Mouse (Mus musculus): Measurements from ENCODE around the gene Tspan12. TPM values are rescaled to one million over a fixed set of nuclear protein-coding genes. Genes with fewer than 3 reads are reported as not detected.
"Not testable (repeated sequence)": the region's sequence is repeated elsewhere in the genome, so short reads cannot be mapped to it uniquely, and the experiment has no call there.

Tspan12 gene
- polyA plus RNA-seq (2016; fragmentation: Nextera tagmentation; extraction: Ambion mirVana) = 67.3 and 67.5 TPM in 2 replicates

DNA sequence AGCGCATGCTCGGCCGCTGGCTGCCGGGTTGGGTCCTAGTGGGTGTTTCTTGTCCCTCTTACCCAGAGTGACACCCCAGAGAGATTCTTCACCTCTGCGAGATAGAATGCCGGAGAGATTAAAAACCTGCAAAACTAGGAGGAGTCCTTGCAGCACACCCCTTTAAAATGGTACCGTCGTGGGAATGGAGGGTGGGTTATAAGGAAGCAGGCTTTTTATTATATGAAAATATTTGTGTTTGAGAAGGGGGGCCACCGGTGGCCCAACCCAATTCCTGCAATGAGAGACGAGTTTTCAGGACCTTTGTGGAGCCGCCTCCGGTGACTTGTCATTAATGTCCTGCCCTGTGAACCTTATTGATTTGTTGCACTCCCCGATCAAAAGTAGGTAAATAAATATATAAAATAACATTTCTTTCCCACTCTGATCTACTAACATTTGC, at the start of gene Tspan12:
TSS of gene Tspan12 (minus strand) at position 172 of the 442 bp plus-strand sequence.
- Histone ChIP-seq H3K4me3 (peak within 1 kb of the TSS; percentile 85), H3K4me1 (peaks cover 6% of the 10 kb centered on the region), H3K27ac (peak within 1 kb of the TSS; percentile 96), H3K27me3 (ENCODE audit: insufficient read depth, poor library complexity, severe bottlenecking) (no peaks in the 10 kb centered on the region), H3K9me3 (no peaks in the 10 kb centered on the region), H3K36me3 (peaks cover 8% of the 10 kb centered on the region)
- DNase-seq (ENCODE audit: low spot score) = no peak
- 2% methylated on average over 13 of the region's 13 CpGs for WGBS

- no peak overlapping the region for H3K27ac ChIP-seq
- 66% methylated on average over 7 of the region's 7 CpGs for WGBS
- no peak overlapping the region for H3K4me3 ChIP-seq
- no peaks in the 10 kb centered on the region for H3K36me3 ChIP-seq
- peaks cover 4% of the 10 kb centered on the region; the same call in 1 of the 2 replicates for H3K4me1 ChIP-seq
- H3K9me3 ChIP-seq = no peaks in the 10 kb centered on the region
- H3K27me3 ChIP-seq (ENCODE audit: insufficient read depth, poor library complexity, severe bottlenecking) = no peaks in the 10 kb centered on the region
- DNase-seq (ENCODE audit: low spot score) = peak; percentile 74
Measured at GRCm38 (mm10) chr6:21894451-21894850, 42.1 kb upstream of the Tspan12 start.

DNA sequence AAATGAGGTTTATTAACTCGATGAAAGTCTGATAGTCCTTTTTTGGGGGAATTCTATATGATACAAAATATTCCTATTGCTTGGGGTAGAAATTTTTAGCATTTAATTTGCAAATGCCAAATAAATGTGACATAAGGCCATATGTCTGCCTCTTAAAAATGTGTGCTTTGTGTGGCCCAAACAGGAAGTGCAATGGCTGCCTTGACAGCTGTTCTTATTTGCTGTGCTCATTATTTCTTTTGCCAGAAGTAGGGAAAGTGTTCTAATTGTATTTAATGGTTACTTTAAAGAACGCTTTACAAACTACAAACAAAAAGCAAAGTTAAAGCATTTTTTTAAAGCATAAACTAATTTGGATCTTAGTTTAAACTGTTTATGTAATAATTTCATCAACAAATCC, 36.8 kb upstream of the Tspan12 start:
- Histone ChIP-seq H3K4me3 (no peak overlapping the region), H3K9me3 (no peaks in the 10 kb centered on the region), H3K36me3 (no peaks in the 10 kb centered on the region), H3K27ac (no peak overlapping the region), H3K27me3 (ENCODE audit: insufficient read depth, poor library complexity, severe bottlenecking) (no peaks in the 10 kb centered on the region), H3K4me1 (no peaks in the 10 kb centered on the region)
- 88% methylated on average over 2 of the region's 2 CpGs for WGBS
- no peak for DNase-seq (ENCODE audit: low spot score)

GRCm38 (mm10) chr6:21887971-21888370, 35.7 kb upstream of the Tspan12 start:
- H3K9me3 ChIP-seq; H3K4me3 ChIP-seq; H3K4me1 ChIP-seq; H3K27ac ChIP-seq; H3K36me3 ChIP-seq; DNase-seq (ENCODE audit: low spot score); H3K27me3 ChIP-seq (ENCODE audit: insufficient read depth, poor library complexity, severe bottlenecking): not testable (repeated sequence)

DNA sequence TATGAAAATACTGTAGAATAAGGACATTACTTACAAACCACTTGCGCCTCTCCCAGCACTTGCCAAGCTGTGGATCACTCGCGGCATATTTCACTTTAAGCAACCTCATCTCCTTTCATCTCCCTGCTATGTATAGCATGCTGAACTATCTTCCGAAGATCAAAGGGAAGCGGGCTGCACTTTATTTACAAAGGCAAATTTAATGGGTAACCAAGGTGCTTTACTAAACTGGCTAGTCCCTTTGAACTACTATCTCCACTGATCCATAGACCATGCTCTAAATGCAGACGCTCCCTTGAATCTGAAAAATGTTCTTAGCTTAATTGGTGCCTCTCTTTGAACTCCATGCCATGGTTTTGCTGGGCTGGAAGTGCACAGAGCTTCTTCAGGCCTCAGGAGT, 27.2 kb upstream of the Tspan12 start:
- Histone ChIP-seq H3K9me3 (no peaks in the 10 kb centered on the region), H3K27ac (no peak overlapping the region), H3K36me3 (no peaks in the 10 kb centered on the region), H3K4me1 (no peaks in the 10 kb centered on the region), H3K27me3 (ENCODE audit: insufficient read depth, poor library complexity, severe bottlenecking) (no peaks in the 10 kb centered on the region), H3K4me3 (no peak overlapping the region)
- DNase-seq (ENCODE audit: low spot score) = no peak
- 70% methylated on average over 6 of the region's 6 CpGs for WGBS

DNA sequence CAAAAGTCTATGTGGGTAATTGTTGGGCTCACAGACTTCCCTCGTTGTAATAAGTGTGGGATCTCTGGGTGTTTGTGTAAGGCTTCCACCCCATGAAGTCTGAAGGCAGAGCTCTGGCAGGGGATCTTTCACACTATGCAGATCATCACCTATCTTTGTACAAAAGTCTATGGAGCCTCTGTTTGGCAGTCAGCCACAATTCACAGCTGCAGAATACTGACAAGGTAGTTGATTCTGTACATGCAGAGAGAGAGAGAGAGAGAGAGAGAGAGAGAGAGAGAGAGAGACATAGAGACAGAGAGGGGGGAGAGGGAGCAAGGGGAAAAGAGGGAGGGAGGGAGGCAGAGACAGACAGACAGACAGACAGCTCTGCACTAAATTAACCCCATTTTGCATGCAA, 15.0 kb upstream of the Tspan12 start:
- Histone ChIP-seq H3K4me1 (no peaks in the 10 kb centered on the region; the same call in 1 of the 2 replicates), H3K4me3 (no peak overlapping the region), H3K27me3 (ENCODE audit: insufficient read depth, poor library complexity, severe bottlenecking) (no peaks in the 10 kb centered on the region), H3K9me3 (no peaks in the 10 kb centered on the region), H3K36me3 (no peaks in the 10 kb centered on the region), H3K27ac (no peak overlapping the region)
- no peak for DNase-seq (ENCODE audit: low spot score)
- WGBS = 31% methylated on average over 1 of the region's 1 CpGs

DNA sequence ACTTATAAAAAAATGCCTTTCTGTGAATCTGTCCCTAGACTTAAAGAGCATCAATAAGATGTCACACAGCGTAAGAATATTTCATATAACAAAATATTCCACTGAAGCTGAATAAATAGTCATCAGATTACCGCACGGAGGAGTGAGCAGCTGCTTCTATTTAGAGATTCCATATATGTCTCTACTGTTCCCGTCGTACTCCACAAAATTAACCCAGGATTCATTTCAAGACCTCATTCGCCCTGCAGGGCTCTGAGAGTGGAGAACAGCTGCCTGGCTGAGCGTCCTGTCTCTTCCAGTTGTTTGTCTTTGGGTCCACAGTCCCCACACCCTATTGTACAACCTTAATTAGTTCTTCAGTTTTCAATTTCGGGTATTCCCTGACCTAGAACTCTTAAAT, 11.9 kb upstream of the Tspan12 start:
- 74% methylated on average over 8 of the region's 8 CpGs for WGBS
- Histone ChIP-seq H3K36me3 (no peaks in the 10 kb centered on the region), H3K4me3 (no peak overlapping the region), H3K4me1 (no peaks in the 10 kb centered on the region; the same call in 1 of the 2 replicates), H3K27me3 (ENCODE audit: insufficient read depth, poor library complexity, severe bottlenecking) (peaks cover 7% of the 10 kb centered on the region; the same call in 1 of the 2 replicates), H3K27ac (no peak overlapping the region), H3K9me3 (no peaks in the 10 kb centered on the region)
- DNase-seq (ENCODE audit: low spot score) = no peak

- no peaks in the 10 kb centered on the region for H3K36me3 ChIP-seq
- H3K4me1 ChIP-seq = no peaks in the 10 kb centered on the region; the same call in 1 of the 2 replicates
- no peak for DNase-seq (ENCODE audit: low spot score)
- no peak overlapping the region for H3K27ac ChIP-seq
- WGBS = 22% methylated on average over 1 of the region's 1 CpGs
- H3K27me3 ChIP-seq (ENCODE audit: insufficient read depth, poor library complexity, severe bottlenecking) = peaks cover 7% of the 10 kb centered on the region; the same call in 1 of the 2 replicates
- no peaks in the 10 kb centered on the region for H3K9me3 ChIP-seq
- no peak overlapping the region for H3K4me3 ChIP-seq
Measured at GRCm38 (mm10) chr6:21863561-21863960, 11.2 kb upstream of the Tspan12 start.

- no peak for DNase-seq (ENCODE audit: low spot score)
- Histone ChIP-seq H3K4me3 (no peak overlapping the region), H3K27me3 (ENCODE audit: insufficient read depth, poor library complexity, severe bottlenecking) (peaks cover 7% of the 10 kb centered on the region; the same call in 1 of the 2 replicates), H3K9me3 (no peaks in the 10 kb centered on the region), H3K27ac (no peak overlapping the region), H3K36me3 (no peaks in the 10 kb centered on the region), H3K4me1 (no peaks in the 10 kb centered on the region; the same call in 1 of the 2 replicates)
- 86% methylated on average over 2 of the region's 2 CpGs for WGBS
Measured at GRCm38 (mm10) chr6:21861316-21861715, 9.0 kb upstream of the Tspan12 start.

- Histone ChIP-seq H3K27me3 (ENCODE audit: insufficient read depth, poor library complexity, severe bottlenecking) (peaks cover 7% of the 10 kb centered on the region; the same call in 1 of the 2 replicates), H3K4me1 (peaks cover 6% of the 10 kb centered on the region; the same call in 1 of the 2 replicates), H3K4me3 (no peak overlapping the region), H3K36me3 (no peaks in the 10 kb centered on the region), H3K27ac (no peak overlapping the region), H3K9me3 (no peaks in the 10 kb centered on the region)
- 42% methylated on average over 7 of the region's 7 CpGs for WGBS
- peak; percentile 66 for DNase-seq (ENCODE audit: low spot score)
Measured at GRCm38 (mm10) chr6:21857843-21858242, 5.5 kb upstream of the Tspan12 start.

- Histone ChIP-seq H3K27ac (no peak overlapping the region), H3K4me1 (peaks cover 6% of the 10 kb centered on the region), H3K9me3 (no peaks in the 10 kb centered on the region), H3K4me3 (no peak overlapping the region), H3K36me3 (no peaks in the 10 kb centered on the region), H3K27me3 (ENCODE audit: insufficient read depth, poor library complexity, severe bottlenecking) (peaks cover 7% of the 10 kb centered on the region; the same call in 1 of the 2 replicates)
- WGBS = 22% methylated on average over 7 of the region's 7 CpGs
- peak; percentile 70 for DNase-seq (ENCODE audit: low spot score)
Measured at GRCm38 (mm10) chr6:21855921-21856320, 3.6 kb upstream of the Tspan12 start.

DNA sequence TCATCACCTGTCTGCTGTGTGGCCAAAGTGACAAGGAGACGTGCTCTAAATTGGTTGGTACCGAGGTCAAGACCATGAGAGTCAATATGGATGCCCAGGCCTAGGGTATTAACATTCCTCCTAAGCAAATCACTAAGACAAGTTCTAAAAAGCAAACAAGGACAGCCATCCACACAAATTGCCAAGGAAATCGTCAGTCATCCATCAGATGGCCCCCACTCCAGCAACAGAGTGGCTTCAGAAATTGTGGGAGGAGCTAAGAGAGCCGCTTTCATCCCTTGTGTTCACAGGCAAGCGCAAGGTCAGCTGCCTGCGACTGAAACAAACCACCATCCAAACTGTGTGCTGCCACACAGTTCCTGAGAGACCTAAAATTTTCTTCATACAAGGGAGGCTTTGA, 1.0 kb upstream of the Tspan12 start:
- Histone ChIP-seq H3K4me3 (peak overlapping the region; percentile 31), H3K9me3 (no peaks in the 10 kb centered on the region), H3K36me3 (peaks cover under 1% of the 10 kb centered on the region; the same call in 1 of the 2 replicates), H3K27ac (peak overlapping the region; percentile 29; the same call in 1 of the 2 replicates), H3K4me1 (peaks cover 6% of the 10 kb centered on the region), H3K27me3 (ENCODE audit: insufficient read depth, poor library complexity, severe bottlenecking) (no peaks in the 10 kb centered on the region)
- DNase-seq (ENCODE audit: low spot score) = peak; percentile 72
- 34% methylated on average over 6 of the region's 6 CpGs for WGBS

GRCm38 (mm10) chr6:21851596-21852343, 545 bp downstream of the Tspan12 start:
- peak; percentile 94 for DNase-seq (ENCODE audit: low spot score)
- peak overlapping the region; percentile 96 for H3K27ac ChIP-seq
- H3K27me3 ChIP-seq (ENCODE audit: insufficient read depth, poor library complexity, severe bottlenecking) = no peaks in the 10 kb centered on the region
- no peaks in the 10 kb centered on the region for H3K9me3 ChIP-seq
- H3K36me3 ChIP-seq = peaks cover 13% of the 10 kb centered on the region
- WGBS = under 1% methylated on average over 56 of the region's 62 CpGs
- H3K4me1 ChIP-seq = peaks cover 6% of the 10 kb centered on the region
- peak overlapping the region; percentile 85 for H3K4me3 ChIP-seq
